Mouse (Mus musculus): ENCODE measurements around the gene Commd2.

DNA sequence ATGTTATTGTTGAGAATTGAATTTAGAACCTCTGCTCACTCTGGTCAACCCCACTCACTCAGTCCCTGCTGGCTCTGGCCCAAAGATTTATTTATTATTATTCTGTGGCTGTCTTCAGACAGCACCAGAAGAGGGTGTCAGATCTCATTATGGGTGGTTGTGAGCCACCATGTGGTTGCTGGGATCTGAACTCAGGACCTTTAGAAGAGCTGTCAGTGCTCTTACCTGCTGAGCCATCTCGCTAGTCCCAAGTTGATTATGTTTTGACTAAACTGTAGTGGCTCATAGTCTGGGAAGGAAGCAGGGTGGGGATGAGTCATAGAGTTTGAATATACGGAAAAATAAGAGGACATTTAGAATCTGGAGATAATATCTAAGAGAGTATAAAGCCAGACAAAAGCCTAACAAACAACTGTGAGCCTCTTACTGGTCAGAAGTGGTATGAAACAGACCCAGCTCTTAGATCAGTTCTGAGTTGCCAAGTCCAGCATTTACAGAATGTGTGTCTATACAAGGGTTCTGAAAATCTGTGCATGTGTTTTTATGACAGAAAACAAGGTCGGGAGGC is 39.0 kb downstream of the Commd2 start:
- no peak for TF ChIP-seq CTCF (IDR thresholded peaks at IDR 0.05; ENCODE audit: borderline replicate concordance, insufficient read depth, low read depth, low read length)
- no peak for TF ChIP-seq POLR2A (IDR thresholded peaks at IDR 0.05; ENCODE audit: borderline replicate concordance, insufficient read depth, low read length)
